Mouse (Mus musculus) liver, postnatal 0 days (tissue): Measurements from ENCODE around the gene Mmp8.

ENCODE experiments used
- CTCF ChIP-seq: sonication (generic); IDR thresholded peaks from 2 replicates; pipeline ENCODE4 v1.5.1; 2016; ENCODE audit warnings: antibody characterized with exemption, low read depth
- EP300 ChIP-seq: IDR thresholded peaks from 2 replicates; pipeline ENCODE4 v1.6.1; 2016; ENCODE audit warnings: antibody characterized with exemption, low read depth, mild to moderate bottlenecking

DNA sequence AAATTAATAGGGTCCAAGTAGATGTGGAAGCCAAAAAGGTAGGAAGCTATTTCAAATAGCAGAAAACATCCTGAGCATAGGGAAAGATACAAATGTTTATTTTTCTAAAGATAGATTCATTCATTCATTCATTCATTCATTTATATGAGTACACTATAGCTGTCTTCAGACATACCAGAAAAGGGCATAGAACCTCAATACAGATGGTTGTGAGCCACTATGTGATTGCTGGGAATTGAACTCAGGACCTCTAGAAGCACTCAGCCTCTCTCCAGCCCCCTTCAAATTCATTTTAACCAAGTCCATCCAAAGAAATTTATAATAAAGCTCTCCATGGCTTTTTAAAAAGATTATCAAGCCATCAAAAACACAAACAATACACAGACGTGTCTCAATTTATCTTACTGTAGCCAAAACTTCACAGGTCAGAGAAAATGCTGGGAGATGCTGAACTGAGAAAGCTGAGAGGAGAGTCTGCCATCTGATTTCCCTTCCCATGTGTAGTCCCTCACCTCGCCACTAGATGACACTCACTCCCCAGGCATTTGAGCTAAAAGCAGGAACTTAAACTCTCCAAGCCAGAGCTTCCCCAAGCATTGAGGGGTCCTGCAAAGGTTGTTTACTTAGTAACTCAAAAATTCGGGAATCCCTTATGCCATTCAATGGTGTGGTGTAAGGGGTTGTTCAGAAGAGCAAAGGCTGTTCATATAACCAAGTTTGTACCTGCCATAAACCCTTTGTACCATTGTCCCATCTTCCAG, 44.9 kb downstream of the Mmp8 start:
- TF ChIP-seq CTCF (peak; percentile 96), EP300 (no peak)
